Mouse (Mus musculus) MEL (cell line): Measurements from ENCODE around the gene Crnkl1. TPM values are rescaled to one million over a fixed set of nuclear protein-coding genes. Genes with fewer than 3 reads are reported as not detected.

Source experiments
- DNase-seq: peaks from one replicate; pipeline ENCODE4 v3.0.0; 2011; ENCODE audit warnings: low read depth, low spot score
- H3K27ac ChIP-seq: 2 replicates; pipeline ENCODE4 v1.5.1; 2012; ENCODE audit warnings: low read depth, mild to moderate bottlenecking, control low read depth, low read length, moderate library complexity; ENCODE audit not compliant: control insufficient read depth
- H3K27me3 ChIP-seq, 2 experiments: fragments of 150-350 bp in 1 of 2; sonication (generic) in 1 of 2; 2 replicates each; pipeline ENCODE4 v1.6.1; 2012; ENCODE audit warnings: low read length in 2 of 2, mild to moderate bottlenecking in 2 of 2, improper control_type of control experiment in 1 of 2, moderate library complexity in 1 of 2; ENCODE audit not compliant: insufficient read depth in 2 of 2, control insufficient read depth in 1 of 2
- H3K36me3 ChIP-seq, 2 experiments: 2 replicates each; pipeline ENCODE4 v1.6.1; 2012 to 2014; ENCODE audit warnings: low read length in 2 of 2, improper control_type of control experiment in 1 of 2, inconsistent platforms in 1 of 2, mild to moderate bottlenecking in 1 of 2; ENCODE audit not compliant: insufficient read depth in 2 of 2, control insufficient read depth in 1 of 2
- H3K4me1 ChIP-seq, 2 experiments: fragments of 150-350 bp in 1 of 2; sonication (generic) in 1 of 2; 2 replicates each; pipeline ENCODE4 v1.6.1; 2012; ENCODE audit warnings: low read length in 2 of 2, improper control_type of control experiment in 1 of 2, mild to moderate bottlenecking in 1 of 2; ENCODE audit not compliant: insufficient read depth in 2 of 2, control insufficient read depth in 1 of 2
- H3K4me3 ChIP-seq, 2 experiments: fragments of 150-350 bp in 1 of 2; sonication (generic) in 1 of 2; 2 replicates each; pipeline ENCODE4 v1.5.1; 2012; ENCODE audit warnings: low read depth in 2 of 2, low read length in 2 of 2, mild to moderate bottlenecking in 2 of 2, moderate library complexity in 2 of 2, control low read depth in 1 of 2, improper control_type of control experiment in 1 of 2; ENCODE audit not compliant: control insufficient read depth in 1 of 2, insufficient read depth in 1 of 2
- H3K79me2 ChIP-seq: 2 replicates; pipeline ENCODE4 v1.6.1; 2012; ENCODE audit warnings: mild to moderate bottlenecking, low read length, moderate library complexity; ENCODE audit not compliant: control insufficient read depth, poor library complexity, insufficient read depth
- H3K9ac ChIP-seq: 2 replicates; pipeline ENCODE4 v1.6.1; 2012; ENCODE audit warnings: low read depth, mild to moderate bottlenecking, control low read depth, low read length, moderate library complexity; ENCODE audit not compliant: control insufficient read depth, poor library complexity, severe bottlenecking
- H3K9me3 ChIP-seq: fragments of 150-350 bp; sonication (generic); replicated peaks from 2 replicates; pipeline ENCODE4 v1.6.1; 2012; ENCODE audit warnings: mild to moderate bottlenecking, low read length, improper control_type of control experiment, moderate library complexity; ENCODE audit not compliant: insufficient read depth
- BHLHE40 ChIP-seq: IDR thresholded peaks from 2 replicates; pipeline ENCODE4 v1.6.1; 2012; ENCODE audit warnings: low read depth, mild to moderate bottlenecking, inconsistent platforms, low read length, improper control_type of control experiment, borderline replicate concordance
- CHD2 ChIP-seq: IDR thresholded peaks from 2 replicates; pipeline ENCODE4 v1.6.1; 2011; ENCODE audit warnings: low read length, improper control_type of control experiment
- CTCF ChIP-seq, 3 experiments: IDR thresholded peaks in 2 of 3; conservative IDR thresholded peaks in 1 of 3; 2 replicates each; pipeline ENCODE4 v1.5.1; 2011 to 2012; ENCODE audit warnings: low read length in 3 of 3, low read depth in 2 of 3, mild to moderate bottlenecking in 2 of 3, improper control_type of control experiment in 1 of 3, inconsistent platforms in 1 of 3, mixed read lengths in 1 of 3, moderate library complexity in 1 of 3; ENCODE audit not compliant: control insufficient read depth in 1 of 3, insufficient read depth in 1 of 3, poor library complexity in 1 of 3, severe bottlenecking in 1 of 3
- E2F4 ChIP-seq: IDR thresholded peaks from 2 replicates; pipeline ENCODE4 v1.6.1; 2011; ENCODE audit warnings: low read depth, low read length, improper control_type of control experiment, borderline replicate concordance
- ELF1 ChIP-seq: IDR thresholded peaks from 2 replicates; pipeline ENCODE4 v1.6.1; 2014; ENCODE audit warnings: low read depth, mild to moderate bottlenecking, inconsistent platforms, low read length, improper control_type of control experiment, moderate library complexity
- ETS1 ChIP-seq: IDR thresholded peaks from 2 replicates; pipeline ENCODE4 v1.6.1; 2012; ENCODE audit warnings: low read depth, mild to moderate bottlenecking, inconsistent platforms, low read length, improper control_type of control experiment, moderate library complexity
- GATA1 ChIP-seq: IDR thresholded peaks from 2 replicates; pipeline ENCODE4 v1.6.1; 2011; ENCODE audit warnings: low read depth, low read length, improper control_type of control experiment
- HCFC1 ChIP-seq: IDR thresholded peaks from 2 replicates; pipeline ENCODE4 v1.6.1; 2012; ENCODE audit warnings: low read depth, mild to moderate bottlenecking, inconsistent platforms, low read length, improper control_type of control experiment, moderate library complexity
- KAT2A ChIP-seq: conservative IDR thresholded peaks from 2 replicates; pipeline ENCODE4 v1.6.1; 2012; ENCODE audit warnings: low read depth, low read length, improper control_type of control experiment, inconsistent platforms
- MAFK ChIP-seq: IDR thresholded peaks from 2 replicates; pipeline ENCODE4 v1.6.1; 2011; ENCODE audit warnings: low read depth, mild to moderate bottlenecking, low read length, improper control_type of control experiment, borderline replicate concordance
- MAX ChIP-seq: IDR thresholded peaks from 2 replicates; pipeline ENCODE4 v1.6.1; 2011; ENCODE audit warnings: low read length, improper control_type of control experiment
- MAZ ChIP-seq: IDR thresholded peaks from 2 replicates; pipeline ENCODE4 v1.6.1; 2012; ENCODE audit warnings: low read depth, mild to moderate bottlenecking, inconsistent platforms, low read length, improper control_type of control experiment
- MXI1 ChIP-seq: IDR thresholded peaks from 2 replicates; pipeline ENCODE4 v1.6.1; 2011; ENCODE audit warnings: mild to moderate bottlenecking, low read depth, low read length, improper control_type of control experiment
- MYC ChIP-seq: IDR thresholded peaks from 2 replicates; pipeline ENCODE4 v1.6.1; 2011; ENCODE audit warnings: low read depth, mild to moderate bottlenecking, low read length, improper control_type of control experiment, moderate library complexity
- NELFE ChIP-seq: IDR thresholded peaks from 2 replicates; pipeline ENCODE4 v1.6.1; 2011; ENCODE audit warnings: low read depth, low read length, improper control_type of control experiment
- NRF1 ChIP-seq: IDR thresholded peaks from 2 replicates; pipeline ENCODE4 v1.6.1; 2014; ENCODE audit warnings: low read depth, mild to moderate bottlenecking, inconsistent platforms, low read length, improper control_type of control experiment, moderate library complexity; ENCODE audit not compliant: poor library complexity, insufficient read depth, severe bottlenecking
- POLR2A ChIP-seq, 2 experiments: IDR thresholded peaks; 2 replicates each; pipeline ENCODE4 v1.6.1; 2011 to 2012; ENCODE audit warnings: low read length in 2 of 2, mild to moderate bottlenecking in 2 of 2, control low read depth in 1 of 2, improper control_type of control experiment in 1 of 2, low read depth in 1 of 2, moderate library complexity in 1 of 2; ENCODE audit not compliant: control insufficient read depth in 1 of 2, insufficient read depth in 1 of 2, poor library complexity in 1 of 2
- POLR2AphosphoS5 ChIP-seq: IDR thresholded peaks from 2 replicates; pipeline ENCODE4 v1.6.1; 2012; ENCODE audit warnings: low read depth, borderline replicate concordance, mild to moderate bottlenecking, inconsistent platforms, low read length, moderate library complexity, mixed read lengths
- RAD21 ChIP-seq: IDR thresholded peaks from 2 replicates; pipeline ENCODE4 v1.6.1; 2011; ENCODE audit warnings: mild to moderate bottlenecking, low read depth, low read length, improper control_type of control experiment
- SIN3A ChIP-seq: IDR thresholded peaks from 2 replicates; pipeline ENCODE4 v1.6.1; 2012; ENCODE audit warnings: low read length, improper control_type of control experiment, inconsistent platforms
- SMC3 ChIP-seq: IDR thresholded peaks from 2 replicates; pipeline ENCODE4 v1.6.1; 2011; ENCODE audit warnings: low read depth, low read length, improper control_type of control experiment
- TAL1 ChIP-seq: IDR thresholded peaks from 2 replicates; pipeline ENCODE4 v1.6.1; 2012; ENCODE audit warnings: mild to moderate bottlenecking, inconsistent platforms, low read length, moderate library complexity, mixed read lengths
- TCF12 ChIP-seq: IDR thresholded peaks from 2 replicates; pipeline ENCODE4 v1.6.1; 2014; ENCODE audit warnings: low read depth, mild to moderate bottlenecking, inconsistent platforms, low read length, improper control_type of control experiment, moderate library complexity
- USF2 ChIP-seq, 2 experiments: IDR thresholded peaks; 2 replicates each; pipeline ENCODE4 v1.6.1; 2011 to 2012; ENCODE audit warnings: improper control_type of control experiment in 2 of 2, low read length in 2 of 2, borderline replicate concordance in 1 of 2, inconsistent platforms in 1 of 2, low read depth in 1 of 2, mild to moderate bottlenecking in 1 of 2; ENCODE audit not compliant: insufficient read depth in 1 of 2
- ZMIZ1 ChIP-seq: IDR thresholded peaks from 2 replicates; pipeline ENCODE4 v1.6.1; 2012; ENCODE audit warnings: low read depth, mild to moderate bottlenecking, inconsistent platforms, low read length, improper control_type of control experiment, moderate library complexity
- ZNF384 ChIP-seq: IDR thresholded peaks from 2 replicates; pipeline ENCODE4 v1.6.1; 2012; ENCODE audit warnings: low read depth, mild to moderate bottlenecking, inconsistent platforms, low read length, improper control_type of control experiment
- polyA plus RNA-seq, 2 experiments: library from polyadenylated mRNA; stranded (reverse) in 1 of 2; unstranded in 1 of 2; fragments of >175 nt in 1 of 2; fragments of >200 nt in 1 of 2; gene quantifications; 2 replicates each; pipeline versions ENCODE4 v1.2.1 to v1.2.4; 2012; ENCODE audit warnings: low replicate concordance in 2 of 2, low read depth in 1 of 2; ENCODE audit not compliant: insufficient read length in 2 of 2, insufficient read depth in 1 of 2, missing spikeins in 1 of 2
- total RNA-seq: library from RNA; depleted of rRNA; stranded (reverse); fragments of 300-350 nt; gene quantifications from 2 replicates; pipeline ENCODE4 v1.2.3, GENCODE M21; 2012

The Crnkl1 gene
- total and polyA plus RNA-seq, 3 experiments: 23.8 to 297 (median 30.3) TPM

DNA sequence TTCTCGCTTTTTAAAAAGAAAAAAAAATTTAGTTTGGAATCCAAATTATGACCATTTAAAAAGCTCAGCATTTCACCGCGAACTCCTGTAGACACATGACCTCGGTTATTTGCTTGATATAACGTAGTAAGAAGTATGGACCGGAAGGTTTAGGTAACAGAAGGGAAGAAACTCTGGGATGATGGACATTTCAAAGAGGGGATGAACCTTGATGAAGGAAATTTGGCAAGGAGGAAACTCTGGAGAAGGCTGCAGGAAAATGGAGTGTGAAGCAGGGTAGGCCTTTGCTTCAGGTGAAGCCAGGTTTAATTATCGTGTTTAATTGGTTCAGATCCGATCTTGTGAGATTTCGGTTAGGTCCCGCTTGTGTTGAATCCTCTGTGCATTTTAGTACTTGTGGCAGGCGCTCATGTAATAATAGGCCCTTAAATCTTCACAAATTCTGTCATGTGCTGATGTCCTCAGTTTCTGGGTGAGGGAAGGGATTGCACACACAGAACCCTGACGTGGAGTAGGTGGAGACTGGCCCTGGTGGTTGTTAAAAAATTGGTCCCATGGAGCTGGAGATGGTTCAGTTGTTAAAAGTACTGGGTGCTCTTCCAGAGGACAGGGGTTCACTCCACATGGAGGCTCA is 30.7 kb downstream of the Crnkl1 start:
- H3K27me3 ChIP-seq: no peaks in the 10 kb centered on the region
- H3K9me3 ChIP-seq: no peaks in the 10 kb centered on the region
- H3K36me3 ChIP-seq: peaks cover 6 to 14% of the 10 kb centered on the region in 2 experiments; a peak in 3 of 4 replicates
- no peak overlapping the region for H3K27ac ChIP-seq
- TF ChIP-seq MXI1: 0 out of 2 replicates have a peak, but pooled peaks have one; percentile 3
- no peak for TF ChIP-seq POLR2AphosphoS5
- no peak for TF ChIP-seq GATA1
- TF ChIP-seq TAL1: no peak
- 0 out of 2 replicates have a peak, but pooled peaks have one; percentile 28 for TF ChIP-seq ZMIZ1
- TF ChIP-seq ETS1: no peak
- peak overlapping the region; percentile 96 for H3K9ac ChIP-seq
- peaks cover 38% of the 10 kb centered on the region for H3K79me2 ChIP-seq
- peak; percentile 32 for DNase-seq
- peaks cover 2 to 8% of the 10 kb centered on the region in 2 experiments; a peak in 3 of 4 replicates for H3K4me1 ChIP-seq
- H3K4me3 ChIP-seq: peak overlapping the region; percentile 67 to 97

DNA sequence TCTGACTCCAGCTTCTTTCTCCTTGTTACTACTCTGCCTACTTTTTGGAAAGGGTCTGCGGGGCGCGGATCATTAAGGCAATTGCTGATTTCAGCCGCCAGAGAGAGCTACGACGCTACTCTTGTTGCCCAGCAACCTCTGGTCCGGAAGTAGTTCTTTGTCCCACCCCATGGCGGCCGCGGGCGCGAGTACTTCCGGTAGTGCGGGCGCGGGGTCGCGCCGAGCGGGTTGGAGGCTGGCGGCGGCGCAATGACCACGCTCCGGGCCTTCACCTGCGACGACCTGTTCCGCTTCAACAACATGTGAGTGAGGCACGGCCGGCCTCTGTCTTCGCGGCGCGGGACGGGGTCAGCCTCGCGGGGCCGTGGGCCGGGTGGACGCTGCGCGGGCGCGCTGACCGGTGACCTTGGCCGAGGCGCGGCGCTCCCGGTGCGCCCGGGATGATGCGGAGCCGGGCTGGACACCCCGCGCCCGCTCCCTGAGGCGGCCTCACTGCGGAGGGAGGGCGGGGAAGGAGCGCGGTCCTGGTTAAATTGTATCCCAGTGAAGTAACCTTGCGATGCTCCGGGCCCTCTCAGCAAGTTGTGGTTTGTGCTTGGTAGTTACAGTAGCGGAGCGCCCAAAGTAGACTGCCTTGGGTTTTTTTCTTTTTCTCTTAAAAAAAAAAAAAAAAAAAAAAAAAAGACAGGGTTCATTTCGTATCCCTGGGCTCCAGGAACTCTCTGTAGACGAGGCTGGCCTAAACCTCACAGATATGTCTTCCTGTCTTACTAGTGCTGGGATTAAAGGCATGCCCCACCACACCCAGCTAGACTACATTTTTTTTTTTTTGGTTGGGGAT is 31.5 kb downstream of the Crnkl1 start:
- peak overlapping the region; percentile 51 for H3K27ac ChIP-seq
- H3K27me3 ChIP-seq: no peaks in the 10 kb centered on the region
- peaks cover 2 to 8% of the 10 kb centered on the region in 2 experiments; a peak in 3 of 4 replicates for H3K4me1 ChIP-seq
- H3K9me3 ChIP-seq: no peaks in the 10 kb centered on the region
- H3K4me3 ChIP-seq: peak overlapping the region; percentile 67 to 97
- peaks cover 34% of the 10 kb centered on the region for H3K79me2 ChIP-seq
- H3K9ac ChIP-seq: peak overlapping the region; percentile 96
- DNase-seq: peak; percentile 90
- peaks cover 1 to 14% of the 10 kb centered on the region in 2 experiments; a peak in 2 of 4 replicates for H3K36me3 ChIP-seq
- TF ChIP-seq RAD21: peak; percentile 30
- peak; percentile 45; the same call in 1 of the 2 replicates for TF ChIP-seq MAX
- TF ChIP-seq BHLHE40: no peak
- TF ChIP-seq ZNF384: peak; percentile 80
- peak in 2 of 3 experiments; percentile 55; a peak in 4 of 6 replicates for TF ChIP-seq CTCF (IDR thresholded peaks at IDR 0.05 in 2 of 3, conservative IDR thresholded peaks at IDR 0.05 in 1 of 3; ENCODE audit: control insufficient read depth in 1 of 3, insufficient read depth in 1 of 3, low read depth in 2 of 3, low read length in 3 of 3, poor library complexity in 1 of 3, severe bottlenecking in 1 of 3)
- TF ChIP-seq E2F4: no peak
- TF ChIP-seq USF2 (IDR thresholded peaks at IDR 0.05; ENCODE audit: borderline replicate concordance in 1 of 2, insufficient read depth in 1 of 2, low read depth in 1 of 2, low read length in 2 of 2): no peak
- peak; percentile 24; the same call in 1 of the 2 replicates for TF ChIP-seq SMC3
- peak; percentile 81; the same call in 1 of the 2 replicates for TF ChIP-seq KAT2A
- peak; percentile 61; the same call in 1 of the 2 replicates for TF ChIP-seq CHD2
- TF ChIP-seq SIN3A: peak; percentile 97
- TF ChIP-seq NRF1: no peak
- TF ChIP-seq POLR2A (IDR thresholded peaks at IDR 0.05; ENCODE audit: control insufficient read depth in 1 of 2, insufficient read depth in 1 of 2, low read depth in 1 of 2, low read length in 2 of 2, poor library complexity in 1 of 2): peak; percentile 73 to 79; a peak in 3 of 4 replicates
- TF ChIP-seq MXI1: peak; percentile 88
- peak; percentile 13; the same call in 1 of the 2 replicates for TF ChIP-seq TCF12
- peak; percentile 78 for TF ChIP-seq ELF1
- peak; percentile 94 for TF ChIP-seq HCFC1
- TF ChIP-seq MAFK: no peak
- 0 out of 2 replicates have a peak, but pooled peaks have one; percentile 49 for TF ChIP-seq MYC
- TF ChIP-seq NELFE: peak; percentile 80
- no peak for TF ChIP-seq MAZ
- TF ChIP-seq POLR2AphosphoS5: no peak
